Mouse (Mus musculus): ENCODE measurements around the gene Xirp1.

DNA sequence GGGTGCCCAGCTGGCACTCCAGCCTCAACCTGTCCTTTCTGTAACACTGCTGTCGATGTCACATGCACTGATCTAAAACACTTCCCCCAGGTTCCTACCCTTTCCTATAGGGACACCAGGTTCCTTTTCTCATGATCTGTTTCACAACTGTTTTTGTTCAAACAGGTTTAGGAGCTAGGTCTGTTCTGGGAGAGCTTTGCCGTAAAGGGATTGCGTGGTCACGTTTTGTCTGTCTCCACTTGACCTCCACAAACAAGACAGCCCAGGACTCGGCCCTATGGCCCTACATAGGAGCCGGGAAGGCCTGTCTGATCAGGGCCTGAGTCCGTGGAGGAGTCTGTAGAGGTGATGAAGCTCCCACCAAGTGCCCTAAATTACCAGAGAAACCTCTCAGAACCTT is 53.6 kb downstream of the Xirp1 start:
- TF ChIP-seq CTCF (IDR thresholded peaks at IDR 0.05; ENCODE audit: low read depth) (no peak), EP300 (IDR thresholded peaks at IDR 0.05; ENCODE audit: low read depth) (peak; percentile 47)
